Mouse (Mus musculus) regulatory T cell (primary cell): ENCODE measurements around the gene Sqor.

Experiments used
- in situ Hi-C: fragments of 300-600 bp; cut with MboI, MseI; formaldehyde crosslinking; loops from one replicate; pipeline ENCODE4 v1.15.1; 2025; ENCODE audit warnings: high pct_unique_total_duplicates

Gene Sqor

GRCm38 (mm10) chr2:122781590-122782356 is 16.7 kb downstream of the Sqor start:
- in situ Hi-C loops, result no loop called here

DNA sequence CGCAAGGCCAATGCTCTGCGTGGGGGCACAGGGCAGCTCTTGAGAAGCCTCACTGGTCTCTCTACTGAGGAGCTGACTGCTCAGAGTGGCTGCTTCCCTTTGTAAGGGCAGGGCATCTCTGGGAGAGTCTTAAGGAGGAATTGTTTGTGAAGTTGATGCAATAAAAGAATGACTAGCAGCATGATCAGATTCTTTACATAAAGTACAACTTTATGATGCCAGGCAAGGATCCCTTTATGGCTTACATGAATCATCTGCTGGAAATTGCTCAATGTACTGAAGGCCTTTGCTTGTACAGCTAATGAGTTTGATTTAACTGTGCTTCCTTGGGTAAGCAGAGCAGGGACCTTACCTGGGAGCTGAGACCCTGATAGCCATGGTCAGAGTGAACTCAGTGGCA is 18.7 kb downstream of the Sqor start:
- in situ Hi-C loops, result no loop called here

- in situ Hi-C loops, result no loop called here
These were observed 19.7 kb downstream of the Sqor start for GRCm38 (mm10) chr2:122784701-122785100.

DNA sequence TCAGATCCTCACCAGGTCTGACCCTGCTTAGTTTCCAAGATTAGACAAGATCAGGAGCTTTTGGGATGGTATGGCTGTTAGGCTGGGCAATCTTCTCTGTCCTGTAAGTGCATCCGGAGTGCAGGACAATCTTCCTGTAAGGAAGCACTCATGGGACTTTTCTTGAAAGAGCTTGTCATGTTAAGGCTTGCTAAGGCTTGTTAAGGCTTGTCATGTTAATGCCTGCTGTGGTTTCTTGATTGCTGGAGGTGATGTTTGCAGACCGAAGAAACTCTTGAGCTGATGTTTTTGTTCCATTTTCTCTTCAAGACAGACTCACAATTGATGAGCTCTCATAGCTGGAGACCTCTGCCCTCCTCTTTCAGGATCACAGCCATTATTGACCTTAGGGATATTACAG is 21.1 kb downstream of the Sqor start:
- in situ Hi-C loops, result no loop called here

GRCm38 (mm10) chr2:122789311-122789710 is 24.3 kb downstream of the Sqor start:
- in situ Hi-C loops, result no loop called here

- in situ Hi-C loops, result no loop called here
These were observed 24.7 kb downstream of the Sqor start for GRCm38 (mm10) chr2:122789730-122790129.

DNA sequence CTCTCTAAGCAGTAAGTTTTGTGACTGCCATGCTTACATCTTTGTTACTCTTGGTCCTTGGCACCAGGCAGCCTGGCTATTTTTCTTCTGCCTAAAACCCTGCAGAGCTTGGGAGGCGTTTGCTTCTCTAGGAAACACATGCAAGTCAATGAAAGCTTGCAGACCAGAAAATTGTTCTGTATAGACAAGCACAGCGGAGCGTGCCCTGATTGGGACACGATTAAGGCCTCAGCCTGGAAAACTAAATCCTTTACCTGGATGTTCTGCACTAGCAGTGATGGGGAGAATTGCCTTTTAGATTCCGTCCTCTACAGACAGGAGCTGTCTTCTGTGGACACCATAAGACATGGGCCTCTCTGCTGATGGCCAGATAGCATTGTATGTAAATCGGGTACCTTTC is 39.4 kb downstream of the Sqor start:
- in situ Hi-C loops, result loop anchor here (10.0 kb wide), 1 partner anchor 870 kb away; no protein-coding TSS in a partner anchor

DNA sequence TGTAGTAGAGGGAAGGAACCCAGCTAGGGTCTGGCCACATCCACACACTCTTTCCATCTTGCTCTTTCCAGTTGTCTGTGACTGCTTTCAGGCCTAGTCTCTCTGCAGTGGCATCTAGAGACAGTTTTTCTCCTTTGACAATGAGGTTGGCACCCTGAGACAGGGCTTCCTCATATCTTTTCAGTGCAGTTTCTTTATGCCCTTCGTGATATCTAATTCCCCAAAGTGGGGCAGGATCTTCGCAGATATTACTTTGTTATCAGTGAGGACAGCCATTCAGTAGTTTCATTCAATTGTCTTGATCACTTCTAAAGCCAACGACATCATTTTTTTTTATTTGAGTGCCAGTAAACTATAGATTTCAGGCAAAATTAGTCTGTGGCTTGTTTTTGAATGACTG is 41.0 kb downstream of the Sqor start:
- in situ Hi-C loops, result loop anchor here (10.0 kb wide), 1 partner anchor 869 kb away; no protein-coding TSS in a partner anchor

DNA sequence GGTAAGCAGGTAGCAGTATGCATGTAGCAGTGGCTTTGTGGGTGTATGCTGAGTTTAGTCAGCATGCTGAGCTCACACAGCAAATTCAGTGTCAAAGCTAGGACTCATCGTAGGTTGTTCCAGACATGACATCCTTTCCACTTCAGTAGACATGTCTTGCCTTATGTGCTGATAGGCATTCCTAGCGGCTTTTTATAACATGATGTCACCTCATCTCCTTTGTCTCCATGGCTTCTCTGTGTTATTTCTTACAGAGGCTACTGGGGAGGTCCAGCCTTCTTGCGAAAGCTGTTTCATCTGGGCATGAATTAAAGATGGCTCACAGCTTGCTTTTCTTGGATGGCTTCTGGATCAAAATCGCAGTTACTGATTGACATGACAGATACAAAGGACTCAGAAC is 44.0 kb downstream of the Sqor start:
- in situ Hi-C loops, result loop anchor here (10.0 kb wide), 1 partner anchor 866 kb away; no protein-coding TSS in a partner anchor

- in situ Hi-C loops, result no loop called here
These were observed 51.9 kb downstream of the Sqor start for GRCm38 (mm10) chr2:122816986-122817385.

GRCm38 (mm10) chr2:122821246-122821645 is 56.2 kb downstream of the Sqor start:
- in situ Hi-C loops, result no loop called here

DNA sequence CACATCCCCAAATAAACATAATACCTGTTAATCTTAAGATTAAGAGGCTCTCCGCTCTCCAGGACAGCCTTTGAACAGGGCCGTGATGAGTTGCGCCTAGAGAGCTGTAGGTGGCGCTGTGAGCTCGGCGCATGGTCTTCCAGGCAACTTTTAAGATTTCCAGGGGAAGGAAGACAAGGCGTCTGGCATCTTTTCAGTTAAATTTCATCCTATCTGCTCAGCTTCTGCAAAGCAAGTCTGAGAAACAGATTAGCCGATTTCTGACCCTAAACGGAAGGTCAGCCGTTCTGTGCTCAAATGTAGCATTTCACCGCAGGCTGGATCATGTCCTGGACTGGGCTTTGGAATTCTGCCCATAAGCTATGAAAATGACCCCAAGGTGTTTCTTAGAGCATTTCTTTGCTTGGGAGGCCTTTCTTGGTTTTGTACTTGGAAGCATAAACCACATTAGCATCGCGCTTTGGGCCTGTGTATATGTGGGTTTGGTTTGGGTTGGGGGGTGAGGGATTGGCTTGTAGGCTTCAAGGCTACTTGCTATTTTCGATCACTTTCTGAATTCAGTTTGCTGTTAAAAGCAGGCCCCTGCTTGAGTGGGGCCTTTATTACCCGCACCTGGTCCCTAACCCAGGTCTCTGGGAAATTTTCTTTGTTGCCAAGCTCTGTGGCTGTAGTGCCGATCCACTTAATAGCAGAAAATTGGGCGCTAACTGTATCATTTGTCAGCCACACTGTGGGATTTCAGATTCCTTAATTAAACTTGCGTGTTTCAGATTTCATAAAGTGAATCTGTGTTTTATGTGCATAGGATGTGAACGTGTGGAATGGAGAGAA is 60.6 kb downstream of the Sqor start:
- in situ Hi-C loops, result no loop called here

DNA sequence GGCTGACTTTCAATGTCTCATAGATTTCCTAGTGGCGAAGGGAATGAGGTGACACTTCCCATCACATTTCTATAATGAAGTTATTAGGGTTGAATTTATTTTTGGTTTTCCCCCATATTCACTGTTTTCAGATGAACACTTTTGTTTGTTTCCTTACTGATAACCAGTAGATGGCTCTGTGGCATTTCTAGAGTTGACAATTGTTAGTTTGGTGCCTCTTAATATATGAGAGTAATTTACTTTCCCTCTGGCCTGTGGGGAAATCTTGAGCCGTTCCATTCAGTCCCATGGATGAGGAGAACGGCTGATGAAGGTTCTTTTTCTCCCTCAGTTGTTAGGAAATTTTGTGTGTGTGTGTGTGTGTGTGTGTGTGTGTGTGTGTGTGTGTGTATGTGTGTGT is 61.3 kb downstream of the Sqor start:
- in situ Hi-C loops, result no loop called here

DNA sequence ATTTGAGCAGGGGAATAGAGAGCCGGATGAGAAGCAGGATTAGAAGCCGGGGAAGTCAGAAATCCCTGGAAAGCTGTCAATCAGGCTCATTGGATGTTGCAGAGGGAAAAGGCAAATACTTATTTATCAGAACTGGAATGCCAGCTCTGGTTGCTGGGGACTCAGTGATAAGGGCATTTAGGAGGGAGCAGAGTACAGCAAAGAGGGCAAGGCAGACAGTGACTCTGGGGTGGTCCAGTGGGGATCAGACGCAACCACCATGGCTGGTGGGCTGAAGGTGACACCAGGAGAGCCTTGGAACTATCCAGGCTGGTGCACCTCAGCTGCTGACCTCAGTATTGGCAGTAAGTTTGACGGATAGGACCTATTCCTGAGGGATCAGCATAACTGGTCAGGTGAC is 89.6 kb downstream of the Sqor start:
- in situ Hi-C loops, result loop anchor here (10.0 kb wide), 1 partner anchor 1410 kb away; no protein-coding TSS in a partner anchor

DNA sequence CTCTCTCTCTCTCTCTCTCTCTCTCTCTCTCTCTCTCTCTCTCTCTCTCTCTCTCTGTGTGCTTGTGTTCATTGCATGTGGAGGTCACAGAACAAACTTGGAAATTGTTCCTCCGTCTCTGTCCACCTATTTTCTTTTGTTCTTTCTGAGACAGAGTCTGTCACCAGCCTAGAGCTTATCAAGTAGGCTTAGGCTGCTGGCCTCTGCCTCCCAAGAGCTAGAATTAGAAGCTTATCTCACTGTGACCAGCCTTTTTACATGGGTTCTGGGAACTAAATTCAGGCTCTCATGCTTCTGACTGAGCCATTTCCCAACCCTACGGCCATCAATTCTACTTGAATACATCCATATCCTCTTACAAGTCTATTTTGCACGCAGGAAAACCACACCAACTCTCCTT is 90.3 kb downstream of the Sqor start:
- in situ Hi-C loops, result loop anchor here (10.0 kb wide), 1 partner anchor 1409 kb away; no protein-coding TSS in a partner anchor
